In the genomic region with DNA sequence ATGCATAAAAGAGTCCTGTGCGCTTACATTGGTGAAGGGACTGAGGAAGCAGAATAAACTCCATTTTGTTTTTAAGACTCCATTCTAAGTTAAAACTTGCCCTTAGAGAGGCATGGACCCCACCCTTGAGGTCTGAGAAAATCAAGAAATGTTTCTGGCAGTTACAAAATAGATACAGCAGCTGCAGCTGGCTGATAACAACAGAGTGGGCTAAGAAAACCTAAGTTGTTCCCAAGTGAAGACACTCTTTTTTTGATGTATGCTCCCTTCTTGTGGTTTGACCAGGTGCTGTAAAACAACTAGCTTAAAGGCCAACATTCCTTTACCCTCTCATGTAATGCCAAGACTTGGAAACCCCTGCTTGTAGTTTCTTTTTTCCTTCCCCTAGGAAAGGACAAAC, we compare ENCODE assay signal across 26 mouse cellular contexts. TPM values are rescaled to one million over a fixed set of nuclear protein-coding genes. Genes with fewer than 3 reads are reported as not detected.
DNase-seq lines count a peak whose midpoint lies in the region; ATAC-seq and TF ChIP-seq lines count a peak whose summit lies in the region.
"Had no signal": no experiment of that assay in that cellular context is flagged by ENCODE, and none has a peak within 500 bp of the region (broad histone marks: within the 10 kb centered on the region; RNA-seq: fewer than 3 reads in every experiment).

No protein-coding gene starts in this region.

- no peak for TF ChIP-seq POLR2A in thymus, adult 2 months (IDR thresholded peaks at IDR 0.05; ENCODE audit: control insufficient read depth, extremely low read depth, insufficient read depth, low read length, poor library complexity)

- H3K27ac ChIP-seq in thymus, adult 2 months (ENCODE audit: control insufficient read depth, insufficient read depth, low read length) = peak overlapping the region; percentile 78
- H3K27ac ChIP-seq in forebrain, embryonic 12.5 days = no peak overlapping the region
- H3K27ac ChIP-seq: embryonic facial prominence, embryonic 13.5 days; gastrocnemius, adult 2 months; heart, adult 2 months; limb, embryonic 10.5 days; macrophage; stomach, embryonic 15.5 days had no signal

- no peak overlapping the region for H3K4me3 ChIP-seq in thymus, adult 2 months (ENCODE audit: control insufficient read depth, insufficient read depth, low read length)
- H3K4me3 ChIP-seq in forebrain, embryonic 12.5 days (replicated peaks) = no peak overlapping the region
- H3K4me3 ChIP-seq: embryonic facial prominence, embryonic 13.5 days; gastrocnemius, adult 2 months; heart, adult 2 months; limb, embryonic 10.5 days; stomach, embryonic 15.5 days had no signal

- no peaks in the 10 kb centered on the region for H3K27me3 ChIP-seq in thymus, adult 2 months (ENCODE audit: control insufficient read depth, insufficient read depth, low read length)
- H3K27me3 ChIP-seq in forebrain, embryonic 12.5 days = no peaks in the 10 kb centered on the region
- H3K27me3 ChIP-seq: embryonic facial prominence, embryonic 13.5 days; stomach, embryonic 15.5 days had no signal

- WGBS in thymus, adult 2 months = 75% methylated on average over 1 of the region's 1 CpGs
- 89% methylated on average over 1 of the region's 1 CpGs for WGBS in forebrain, embryonic 12.5 days

- DNase-seq in thymus, adult 2 months = peak; percentile 35
- DNase-seq in thymus, postnatal 4 days = no peak
- no peak for DNase-seq in adrenal gland, postnatal 10 days
- DNase-seq in heart, adult 9 months (ENCODE audit: low spot score in 2 of 2) = no peak
- DNase-seq in cerebellum, postnatal 4 days (ENCODE audit: low spot score in 2 of 2) = no peak
- DNase-seq: adrenal gland, adult 2 months; cerebellum, postnatal 25 days; gastrocnemius, adult 2 months; heart, adult 2 months; heart, postnatal 36 days; kidney, adult 2 months; kidney, postnatal 36 days; right cerebral cortex, postnatal 25 days had no signal

- no peak overlapping the region for H3K4me2 ChIP-seq in forebrain, embryonic 12.5 days
- H3K4me2 ChIP-seq: embryonic facial prominence, embryonic 13.5 days; lung, embryonic 14.5 days; stomach, embryonic 15.5 days had no signal

- peaks cover 4% of the 10 kb centered on the region; the same call in 1 of the 2 replicates for H3K36me3 ChIP-seq in thymus, adult 2 months (ENCODE audit: control insufficient read depth, insufficient read depth, low read length)
- no peaks in the 10 kb centered on the region for H3K36me3 ChIP-seq in forebrain, embryonic 12.5 days (replicated peaks)
- H3K36me3 ChIP-seq: embryonic facial prominence, embryonic 13.5 days; limb, embryonic 10.5 days; stomach, embryonic 15.5 days had no signal

- H3K9me3 ChIP-seq in forebrain, embryonic 12.5 days = no peaks in the 10 kb centered on the region
- H3K9me3 ChIP-seq: embryonic facial prominence, embryonic 13.5 days; limb, embryonic 10.5 days; stomach, embryonic 15.5 days had no signal

- no peak overlapping the region for H3K9ac ChIP-seq in forebrain, embryonic 12.5 days
- H3K9ac ChIP-seq: embryonic facial prominence, embryonic 13.5 days; lung, embryonic 14.5 days; stomach, embryonic 15.5 days had no signal

- ATAC-seq in erythroid progenitor cell, adult 5-6 weeks (replicated peaks; ENCODE audit: low FRiP score, poor library complexity, severe bottlenecking) = peak; percentile 88
- ATAC-seq in megakaryocyte progenitor cell, adult 5-6 weeks (replicated peaks; ENCODE audit: poor library complexity) = peak; percentile 68
- ATAC-seq in forebrain, embryonic 12.5 days (ENCODE audit: low FRiP score) = no peak
- ATAC-seq: forebrain, embryonic 14.5 days; hindbrain, embryonic 16.5 days; midbrain, embryonic 16.5 days had no signal

- peaks cover 8% of the 10 kb centered on the region for H3K4me1 ChIP-seq in thymus, adult 2 months (replicated peaks; ENCODE audit: control insufficient read depth, insufficient read depth, low read length)
- no peaks in the 10 kb centered on the region for H3K4me1 ChIP-seq in forebrain, embryonic 12.5 days
- H3K4me1 ChIP-seq: embryonic facial prominence, embryonic 13.5 days; limb, embryonic 10.5 days; stomach, embryonic 15.5 days had no signal

- TF ChIP-seq CTCF in thymus, adult 2 months (IDR thresholded peaks at IDR 0.05; ENCODE audit: borderline replicate concordance, control insufficient read depth, extremely low read depth, insufficient read depth, low read length, poor library complexity) = no peak

RNA-seq across cellular contexts. Expression of a gene that starts 23.9 kb away (rescaled TPM):
- not detected in 2 replicates for polyA plus RNA-seq in thymus, adult 2 months (2012; rRNA removed)
- total RNA-seq in erythroid progenitor cell, adult 5-6 weeks (2015; ENCODE audit: low replicate concordance) = 86.4 and 88.3 TPM in 2 replicates
- 93.6 and 106 TPM in 2 replicates for total RNA-seq in erythroid progenitor cell, adult 5-6 weeks (2017; ENCODE audit: low replicate concordance)
- 0.24 TPM in 1 of 2 replicates, not detected in the other for total RNA-seq in megakaryocyte progenitor cell, adult 5-6 weeks (2015)
- total RNA-seq in megakaryocyte progenitor cell, adult 5-6 weeks (2017) = not detected in 2 replicates
- total RNA-seq in adrenal gland, postnatal 10 days (2021) = 1 to 10 TPM in 1 of 2 experiments, under 1 TPM in 1; 0.60 to 2.0 TPM
- 0.73 and 0.84 TPM in 2 replicates for polyA plus RNA-seq in forebrain, embryonic 12.5 days (2016; fragmentation: Nextera tagmentation; extraction: Ambion mirVana)
- total RNA-seq: adrenal gland, adult 2 months; gastrocnemius, adult 2 months had no signal
- polyA plus RNA-seq: adrenal gland, adult 2 months; C2C12; forebrain, embryonic 14.5 days; heart, adult 2 months; hindbrain, embryonic 16.5 days; kidney, adult 2 months; macrophage; midbrain, embryonic 16.5 days; urinary bladder, adult 2 months had no signal

RNA-seq across cellular contexts. Expression of a gene that starts 36.2 kb away (rescaled TPM):
- 41.4 and 51.0 TPM in 2 replicates for polyA plus RNA-seq in thymus, adult 2 months (2012; rRNA removed)
- total RNA-seq in erythroid progenitor cell, adult 5-6 weeks (2015; ENCODE audit: low replicate concordance) = 42.3 and 43.6 TPM in 2 replicates
- 49.8 and 49.9 TPM in 2 replicates for total RNA-seq in erythroid progenitor cell, adult 5-6 weeks (2017; ENCODE audit: low replicate concordance)
- total RNA-seq in megakaryocyte progenitor cell, adult 5-6 weeks (2015) = 52.4 and 58.5 TPM in 2 replicates
- 51.3 and 67.6 TPM in 2 replicates for total RNA-seq in megakaryocyte progenitor cell, adult 5-6 weeks (2017)
- 10 to 100 TPM; 78.1 to 96.0 TPM for total RNA-seq in adrenal gland, postnatal 10 days (2021)
- polyA plus RNA-seq in forebrain, embryonic 12.5 days (2016; fragmentation: Nextera tagmentation; extraction: Ambion mirVana) = 95.7 and 110 TPM in 2 replicates

RNA-seq across cellular contexts. Expression of a gene that starts 39.7 kb away (rescaled TPM):
- 8.5 and 9.2 TPM in 2 replicates for polyA plus RNA-seq in thymus, adult 2 months (2012; rRNA removed)
- total RNA-seq in erythroid progenitor cell, adult 5-6 weeks (2015; ENCODE audit: low replicate concordance) = 1.1 and 2.5 TPM in 2 replicates
- 2.2 TPM in 1 of 2 replicates, not detected in the other for total RNA-seq in erythroid progenitor cell, adult 5-6 weeks (2017; ENCODE audit: low replicate concordance)
- total RNA-seq in megakaryocyte progenitor cell, adult 5-6 weeks (2015) = 12.8 and 13.0 TPM in 2 replicates
- 4.7 and 8.7 TPM in 2 replicates for total RNA-seq in megakaryocyte progenitor cell, adult 5-6 weeks (2017)
- 10 to 100 TPM in 1 of 2 experiments, 1 to 10 TPM in 1; 8.4 to 13.1 TPM for total RNA-seq in adrenal gland, postnatal 10 days (2021)
- polyA plus RNA-seq in forebrain, embryonic 12.5 days (2016; fragmentation: Nextera tagmentation; extraction: Ambion mirVana) = 15.4 and 18.5 TPM in 2 replicates

Comparison
In these comparisons a context has a peak if more than half of its experiments do, and no peak if none do; other contexts are left out.
1. RNA of a gene that starts 23.9 kb away (total RNA-seq): 86.4 to 106 TPM in erythroid progenitor cell, adult 5-6 weeks; 0.60 to 2.0 TPM in adrenal gland, postnatal 10 days and 0.24 TPM in megakaryocyte progenitor cell, adult 5-6 weeks; every median in the first group is over 10 times any median in the second.